Mouse (Mus musculus) heart, embryonic 12.5 days (tissue): Measurements from ENCODE around the gene Kcnj11. TPM values are rescaled to one million over a fixed set of nuclear protein-coding genes. Genes with fewer than 3 reads are reported as not detected.

Source experiments
- ATAC-seq: fragments of 200-750 bp; cut with Nextera tagmentation; 2 replicates; pipeline ENCODE4 v1.8.0; 2017; ENCODE audit warnings: moderate TSS enrichment, moderate library complexity; ENCODE audit not compliant: insufficient number of reproducible peaks, low FRiP score
- H3K27ac ChIP-seq: fragments of 300-500 bp; sonication (generic); 2 replicates; pipeline ENCODE4 v1.5.1; 2016; ENCODE audit warnings: mild to moderate bottlenecking, moderate library complexity; ENCODE audit not compliant: poor library complexity, severe bottlenecking
- H3K27me3 ChIP-seq: fragments of 300-500 bp; sonication (generic); replicated peaks from 2 replicates; pipeline ENCODE4 v1.6.1; 2016; ENCODE audit warnings: mild to moderate bottlenecking, moderate library complexity
- H3K36me3 ChIP-seq: fragments of 300-500 bp; sonication (generic); 2 replicates; pipeline ENCODE4 v1.6.1; 2016; ENCODE audit warnings: mild to moderate bottlenecking, moderate library complexity
- H3K4me1 ChIP-seq: fragments of 300-500 bp; sonication (generic); replicated peaks from 2 replicates; pipeline ENCODE4 v1.6.1; 2016; ENCODE audit warnings: mild to moderate bottlenecking
- H3K4me2 ChIP-seq: fragments of 300-500 bp; sonication (generic); 2 replicates; pipeline ENCODE4 v1.6.1; 2016; ENCODE audit warnings: mild to moderate bottlenecking, moderate library complexity
- H3K4me3 ChIP-seq: fragments of 300-500 bp; sonication (generic); 2 replicates; pipeline ENCODE4 v1.5.1; 2016; ENCODE audit warnings: mild to moderate bottlenecking
- H3K9ac ChIP-seq: fragments of 300-500 bp; sonication (generic); 2 replicates; pipeline ENCODE4 v1.6.1; 2016; ENCODE audit warnings: mild to moderate bottlenecking, moderate library complexity
- H3K9me3 ChIP-seq: fragments of 300-500 bp; sonication (generic); replicated peaks from 2 replicates; pipeline ENCODE4 v1.6.1; 2016; ENCODE audit warnings: mild to moderate bottlenecking, moderate library complexity
- WGBS: fragments of 180-500 bp; shearing (Covaris S2); methylation state at CpG from one replicate; pipeline ENCODE4 v1.1.7; 2016; 5-methylcytosine and 5-hydroxymethylcytosine counted together
- polyA plus RNA-seq: library from polyadenylated mRNA; unstranded; fragments of >200 nt; fragmentation: Nextera tagmentation; extraction: Ambion mirVana; gene quantifications from 2 replicates; pipeline ENCODE4 v1.2.1, GENCODE M21; 2016

Kcnj11 gene
- 6.3 and 7.6 TPM in 2 replicates for polyA plus RNA-seq

GRCm38 (mm10) chr7:46100563-46100962 is at the start of gene Kcnj11:
TSS of gene Kcnj11 (minus strand) at chr7:46100764.
- peak within 1 kb of the TSS; percentile 80 for H3K4me2 ChIP-seq
- H3K27ac ChIP-seq = peak within 1 kb of the TSS; percentile 98
- peaks cover 33% of the 10 kb centered on the region for H3K4me1 ChIP-seq
- H3K9ac ChIP-seq = peak within 1 kb of the TSS; percentile 88
- peaks cover 24% of the 10 kb centered on the region for H3K27me3 ChIP-seq
- H3K9me3 ChIP-seq = no peaks in the 10 kb centered on the region
- WGBS = under 1% methylated on average over 34 of the region's 34 CpGs
- peak; percentile 63 for ATAC-seq
- peak within 1 kb of the TSS; percentile 67 for H3K4me3 ChIP-seq
- no peaks in the 10 kb centered on the region for H3K36me3 ChIP-seq

- Histone ChIP-seq H3K36me3 (no peaks in the 10 kb centered on the region), H3K9me3 (no peaks in the 10 kb centered on the region), H3K4me3 (no peak overlapping the region), H3K27ac (no peak overlapping the region), H3K4me1 (no peaks in the 10 kb centered on the region), H3K27me3 (no peaks in the 10 kb centered on the region), H3K9ac (no peak overlapping the region), H3K4me2 (no peak overlapping the region)
- WGBS = 49% methylated on average over 7 of the region's 7 CpGs
- no peak for ATAC-seq
These were observed 46.9 kb upstream of the Kcnj11 start for GRCm38 (mm10) chr7:46147417-46147816.

- Histone ChIP-seq H3K27ac (no peak overlapping the region), H3K4me3 (no peak overlapping the region), H3K36me3 (no peaks in the 10 kb centered on the region), H3K4me1 (no peaks in the 10 kb centered on the region), H3K4me2 (no peak overlapping the region), H3K27me3 (no peaks in the 10 kb centered on the region), H3K9me3 (no peaks in the 10 kb centered on the region), H3K9ac (no peak overlapping the region)
- no peak for ATAC-seq
- 77% methylated on average over 7 of the region's 7 CpGs for WGBS
These were observed 46.2 kb upstream of the Kcnj11 start for GRCm38 (mm10) chr7:46146675-46147308.

GRCm38 (mm10) chr7:46144061-46144460 is 43.5 kb upstream of the Kcnj11 start:
- ATAC-seq = no peak
- no peaks in the 10 kb centered on the region for H3K9me3 ChIP-seq
- no peaks in the 10 kb centered on the region for H3K36me3 ChIP-seq
- H3K4me2 ChIP-seq = no peak overlapping the region
- H3K4me3 ChIP-seq = no peak overlapping the region
- no peak overlapping the region for H3K9ac ChIP-seq
- peaks cover 18% of the 10 kb centered on the region; the same call in 1 of the 2 replicates for H3K27me3 ChIP-seq
- H3K4me1 ChIP-seq = no peaks in the 10 kb centered on the region
- WGBS = 79% methylated on average over 8 of the region's 8 CpGs
- H3K27ac ChIP-seq = no peak overlapping the region

GRCm38 (mm10) chr7:46138329-46138930 is 37.9 kb upstream of the Kcnj11 start:
- peaks cover 19% of the 10 kb centered on the region for H3K4me1 ChIP-seq
- peaks cover 18% of the 10 kb centered on the region; the same call in 1 of the 2 replicates for H3K27me3 ChIP-seq
- H3K4me3 ChIP-seq = no peak overlapping the region
- no peak overlapping the region for H3K27ac ChIP-seq
- no peaks in the 10 kb centered on the region for H3K36me3 ChIP-seq
- ATAC-seq = no peak
- no peak overlapping the region for H3K4me2 ChIP-seq
- no peaks in the 10 kb centered on the region for H3K9me3 ChIP-seq
- H3K9ac ChIP-seq = no peak overlapping the region
- WGBS = 44% methylated on average over 7 of the region's 7 CpGs

GRCm38 (mm10) chr7:46133858-46134257 is 33.3 kb upstream of the Kcnj11 start:
- Histone ChIP-seq H3K27me3 (no peaks in the 10 kb centered on the region; the same call in 1 of the 2 replicates), H3K9ac (no peak overlapping the region), H3K27ac (peak overlapping the region; percentile 43; the same call in 1 of the 2 replicates), H3K9me3 (no peaks in the 10 kb centered on the region), H3K4me1 (peaks cover 43% of the 10 kb centered on the region), H3K4me2 (peak overlapping the region; percentile 46), H3K36me3 (no peaks in the 10 kb centered on the region), H3K4me3 (no peak overlapping the region)
- 6% methylated on average over 7 of the region's 7 CpGs for WGBS
- peak; percentile 68 for ATAC-seq

- Histone ChIP-seq H3K4me2 (no peak overlapping the region), H3K4me1 (peaks cover 37% of the 10 kb centered on the region), H3K4me3 (no peak overlapping the region), H3K27ac (no peak overlapping the region), H3K9me3 (no peaks in the 10 kb centered on the region), H3K36me3 (no peaks in the 10 kb centered on the region), H3K27me3 (no peaks in the 10 kb centered on the region; the same call in 1 of the 2 replicates), H3K9ac (no peak overlapping the region)
- WGBS = 83% methylated on average over 12 of the region's 12 CpGs
- no peak for ATAC-seq
These were observed 31.7 kb upstream of the Kcnj11 start for GRCm38 (mm10) chr7:46132229-46132628.

- H3K4me3 ChIP-seq = no peak overlapping the region
- H3K4me2 ChIP-seq = no peak overlapping the region
- no peaks in the 10 kb centered on the region for H3K36me3 ChIP-seq
- no peak overlapping the region for H3K9ac ChIP-seq
- no peak overlapping the region for H3K27ac ChIP-seq
- H3K27me3 ChIP-seq = no peaks in the 10 kb centered on the region; the same call in 1 of the 2 replicates
- WGBS = 64% methylated on average over 8 of the region's 8 CpGs
- no peak for ATAC-seq
- H3K9me3 ChIP-seq = no peaks in the 10 kb centered on the region
- peaks cover 37% of the 10 kb centered on the region for H3K4me1 ChIP-seq
These were observed 31.2 kb upstream of the Kcnj11 start for GRCm38 (mm10) chr7:46131806-46132205.

GRCm38 (mm10) chr7:46131266-46131665 is 30.7 kb upstream of the Kcnj11 start:
- no peak for ATAC-seq
- H3K9me3 ChIP-seq = no peaks in the 10 kb centered on the region
- no peak overlapping the region for H3K27ac ChIP-seq
- 33% methylated on average over 3 of the region's 3 CpGs for WGBS
- H3K36me3 ChIP-seq = no peaks in the 10 kb centered on the region
- H3K4me2 ChIP-seq = no peak overlapping the region
- H3K9ac ChIP-seq = no peak overlapping the region
- no peaks in the 10 kb centered on the region; the same call in 1 of the 2 replicates for H3K27me3 ChIP-seq
- H3K4me3 ChIP-seq = no peak overlapping the region
- H3K4me1 ChIP-seq = peaks cover 37% of the 10 kb centered on the region

- no peaks in the 10 kb centered on the region for H3K36me3 ChIP-seq
- H3K4me1 ChIP-seq = peaks cover 37% of the 10 kb centered on the region
- H3K4me3 ChIP-seq = no peak overlapping the region
- H3K4me2 ChIP-seq = no peak overlapping the region
- no peak overlapping the region for H3K9ac ChIP-seq
- H3K27ac ChIP-seq = no peak overlapping the region
- H3K9me3 ChIP-seq = no peaks in the 10 kb centered on the region
- WGBS = 54% methylated on average over 7 of the region's 7 CpGs
- H3K27me3 ChIP-seq = no peaks in the 10 kb centered on the region; the same call in 1 of the 2 replicates
- ATAC-seq = no peak
These were observed 30.2 kb upstream of the Kcnj11 start for GRCm38 (mm10) chr7:46130723-46131122.

- H3K9me3 ChIP-seq = no peaks in the 10 kb centered on the region
- H3K4me1 ChIP-seq = peaks cover 43% of the 10 kb centered on the region
- H3K27ac ChIP-seq = no peak overlapping the region
- no peak overlapping the region for H3K4me3 ChIP-seq
- no peak for ATAC-seq
- no peak overlapping the region for H3K4me2 ChIP-seq
- 48% methylated on average over 7 of the region's 7 CpGs for WGBS
- no peak overlapping the region; the same call in 1 of the 2 replicates for H3K9ac ChIP-seq
- no peaks in the 10 kb centered on the region for H3K36me3 ChIP-seq
- no peaks in the 10 kb centered on the region; the same call in 1 of the 2 replicates for H3K27me3 ChIP-seq
These were observed 29.1 kb upstream of the Kcnj11 start for GRCm38 (mm10) chr7:46129463-46130179.
